Mouse (Mus musculus) megakaryocyte-erythroid progenitor cell, adult 5-6 weeks (primary cell): ENCODE measurements around the gene Gpr68. TPM values are rescaled to one million over a fixed set of nuclear protein-coding genes. Genes with fewer than 3 reads are reported as not detected.

ENCODE experiments used
- ATAC-seq: replicated peaks from 2 replicates; pipeline ENCODE4 v1.8.0; 2016; ENCODE audit warnings: mild to moderate bottlenecking, inconsistent platforms; ENCODE audit not compliant: severe bottlenecking, poor library complexity, low FRiP score, low TSS enrichment
- total RNA-seq, 2 experiments: library from RNA; stranded (forward) in 1 of 2; stranded (reverse) in 1 of 2; fragments of 200-1000, 215-1000 nt in 1 of 2; fragments of >200 nt in 1 of 2; fragmentation: Nextera tagmentation in 1 of 2; gene quantifications; 2 replicates each; pipeline ENCODE4 v1.2.3; 2014 to 2017

Gpr68 gene
- total RNA-seq, 2 experiments from 2014 or later: 0.42 to 0.83 TPM

DNA sequence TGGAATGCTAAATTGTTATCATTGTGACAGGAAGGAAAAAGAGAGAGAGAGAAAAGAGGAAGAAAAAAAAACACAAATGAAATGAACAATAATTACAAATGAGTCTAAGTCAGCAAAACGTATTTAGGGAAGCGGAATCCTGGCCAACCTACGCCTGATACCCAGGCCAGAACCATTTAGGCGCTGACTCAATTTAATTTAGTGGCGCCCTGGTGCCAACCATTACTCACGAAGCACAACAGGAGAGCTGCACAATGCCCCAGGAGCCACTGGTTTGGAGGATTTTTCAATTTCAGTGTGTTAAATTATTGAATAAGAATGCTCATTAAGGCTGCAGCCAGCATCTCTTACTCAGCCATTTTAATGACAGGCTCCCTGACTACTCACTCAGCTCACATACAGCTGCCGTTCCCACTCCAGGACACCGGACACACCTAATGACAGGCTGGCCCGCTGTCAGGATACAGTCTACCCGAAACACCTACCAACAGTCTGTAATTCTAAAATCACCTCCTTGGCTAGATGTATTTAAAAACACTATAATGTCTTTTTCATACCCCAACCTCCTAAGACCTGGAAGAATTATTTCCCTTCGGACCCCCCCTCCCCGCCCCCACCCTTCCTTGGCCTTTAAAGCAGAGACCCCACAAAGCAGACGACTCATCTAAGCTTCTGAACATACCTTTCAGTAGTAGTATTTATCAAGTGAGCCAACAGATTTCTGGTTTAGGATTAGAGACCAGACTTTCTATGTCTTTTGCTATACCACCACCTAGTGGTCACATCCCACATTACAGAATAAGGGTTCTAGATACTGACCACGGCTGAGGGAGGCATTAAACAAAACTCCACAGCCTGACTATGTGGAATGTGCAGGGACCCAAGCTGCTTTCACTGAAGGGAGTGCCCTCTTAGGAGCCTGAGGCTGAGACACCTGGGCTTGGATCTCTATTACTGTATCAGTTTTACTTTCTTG lies 17.9 kb upstream of the Gpr68 start:
- peak; percentile 71 for ATAC-seq

DNA sequence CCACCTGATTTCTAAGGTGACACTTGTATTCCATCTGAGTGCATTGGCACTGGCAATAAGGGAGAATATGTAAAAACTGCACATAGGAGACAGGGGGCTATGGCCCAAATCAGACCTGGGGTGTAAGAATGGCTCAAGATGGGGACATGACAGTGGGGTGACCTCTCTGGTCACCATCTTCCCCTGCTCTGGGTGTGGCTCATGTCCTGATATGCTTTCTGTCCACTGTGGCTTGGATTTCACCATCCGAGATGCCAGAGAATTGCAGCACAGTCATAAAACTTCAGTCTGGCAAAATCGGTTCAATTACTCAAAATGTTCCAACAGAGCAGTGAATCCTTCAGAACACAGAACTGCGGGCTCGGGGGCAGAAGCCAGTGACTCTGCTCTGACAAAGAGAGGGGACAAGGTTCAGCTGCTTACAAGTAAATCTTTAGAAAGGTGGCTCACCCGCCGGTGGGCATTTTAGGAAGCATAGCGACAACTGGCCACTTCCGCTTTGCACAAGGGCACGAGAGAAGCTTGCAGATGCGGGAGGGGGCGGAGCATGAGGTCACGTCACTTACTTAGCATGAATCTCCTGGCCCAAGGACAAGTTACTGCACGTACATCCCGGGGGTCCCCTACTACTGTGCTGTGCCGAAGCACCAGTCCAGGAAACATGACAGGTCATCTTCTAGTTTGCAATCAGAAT lies 16.8 kb upstream of the Gpr68 start:
- ATAC-seq: no peak

DNA sequence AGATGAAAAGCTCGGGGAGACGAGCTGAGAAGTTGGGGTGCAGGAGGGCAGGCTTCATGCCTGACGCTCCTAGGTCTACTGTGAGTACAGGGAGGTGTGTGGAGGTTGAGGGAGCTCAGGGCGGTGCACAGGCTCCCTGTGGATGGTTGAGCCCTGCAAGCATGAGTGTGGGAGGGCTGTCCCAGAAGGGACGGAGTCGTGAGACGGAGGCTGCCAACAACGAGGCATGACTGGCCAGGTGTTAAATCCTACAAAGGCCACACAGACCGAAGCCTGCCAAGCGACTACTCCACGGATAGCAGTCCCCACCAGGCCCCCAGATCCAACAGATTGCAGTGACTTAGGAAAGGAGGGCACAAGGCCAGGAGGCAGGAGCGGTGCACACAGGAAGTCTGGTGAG lies 2.7 kb upstream of the Gpr68 start:
- ATAC-seq: no peak

DNA sequence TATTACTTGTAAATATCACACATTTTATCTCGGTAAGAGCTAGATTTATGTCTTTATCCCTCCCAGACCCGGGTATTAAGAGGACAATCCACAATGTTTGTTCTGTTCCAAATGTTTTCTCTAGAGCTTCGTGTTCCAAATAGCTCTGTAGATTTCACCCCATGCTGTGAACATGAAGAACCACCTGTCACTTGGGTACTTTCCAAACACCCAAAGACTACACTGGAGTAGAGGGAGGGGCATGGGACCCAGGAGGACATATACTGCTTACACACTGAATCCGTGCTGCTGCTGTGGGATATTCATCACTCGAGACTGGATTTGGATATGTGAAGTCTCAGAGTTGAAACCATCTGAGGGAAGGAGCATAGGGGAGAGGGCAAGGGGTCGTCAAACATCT lies 1.8 kb upstream of the Gpr68 start:
- no peak for ATAC-seq

DNA sequence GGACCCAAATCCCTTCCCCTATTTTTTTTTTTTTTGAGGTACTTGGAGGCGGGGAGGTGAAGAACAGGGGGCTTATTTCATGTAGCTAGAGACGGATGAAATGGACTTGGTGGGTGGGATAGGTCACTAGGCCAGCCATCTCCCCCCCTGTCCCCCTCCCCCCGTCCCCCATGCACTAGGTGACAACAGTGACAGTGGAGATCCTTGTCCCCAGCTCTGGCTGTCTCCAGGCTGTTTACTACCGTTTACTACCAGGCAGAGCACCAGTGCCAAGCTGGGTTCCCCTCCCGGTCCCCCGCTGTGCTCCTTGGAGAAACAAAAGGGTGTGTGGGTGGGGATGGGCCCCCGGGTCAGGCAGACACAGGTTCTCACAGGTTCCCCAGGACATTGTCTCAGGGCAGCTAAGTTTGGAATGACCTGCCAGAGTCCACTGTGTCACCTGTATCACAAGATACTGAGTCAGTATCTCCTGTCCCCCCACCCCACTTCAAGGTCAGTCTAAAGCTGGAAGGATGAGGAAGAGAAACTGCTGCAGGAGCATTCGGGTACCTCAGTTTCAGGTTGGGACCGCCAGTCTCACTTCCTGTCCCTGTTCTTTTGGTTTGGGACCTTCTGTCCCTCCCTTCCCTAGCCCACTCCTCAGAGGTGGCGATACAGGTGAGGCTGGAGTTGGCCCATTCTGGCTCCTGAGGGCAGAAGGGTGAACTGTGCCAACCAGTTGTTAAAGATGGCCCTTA lies 468 bp upstream of the Gpr68 start:
- no peak for ATAC-seq

DNA sequence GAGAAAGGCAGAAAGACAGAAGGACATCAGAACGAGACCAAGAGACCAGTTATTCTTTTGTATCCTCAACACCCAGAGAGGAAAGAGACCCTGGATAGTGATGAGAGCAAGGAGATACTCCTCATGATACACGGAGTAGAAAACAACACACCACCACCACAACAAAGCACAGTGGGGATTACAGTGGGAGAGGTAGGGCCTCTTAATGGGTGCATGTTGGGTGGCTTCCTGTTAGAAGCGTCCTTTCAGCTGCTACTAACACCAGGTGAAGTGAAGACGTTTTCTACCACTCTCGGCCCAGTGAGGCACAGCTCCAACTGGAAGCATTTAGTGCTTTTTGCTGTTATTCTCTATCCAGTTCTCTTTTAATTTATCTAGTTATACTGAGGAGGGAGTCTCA lies 1.1 kb downstream of the Gpr68 start:
- no peak for ATAC-seq

DNA sequence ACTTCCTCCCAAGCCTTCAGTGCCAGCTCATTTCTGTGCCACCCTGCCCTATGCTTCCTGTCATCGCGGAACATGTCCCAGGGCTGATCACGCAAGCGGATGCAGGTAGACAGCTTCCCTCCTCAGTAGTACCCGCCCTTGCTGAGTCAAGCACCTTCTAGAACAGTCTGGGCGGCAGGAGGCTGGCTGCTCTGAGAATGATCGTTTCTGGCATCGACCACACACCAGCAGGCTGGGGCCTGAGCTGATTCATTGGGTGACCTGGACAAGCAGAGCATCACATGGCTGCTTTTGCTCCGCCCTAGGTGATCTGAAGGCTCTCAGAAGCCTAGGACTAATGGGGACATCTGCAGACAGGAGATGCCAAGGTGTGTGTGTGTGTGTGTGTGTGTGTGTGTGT lies 4.2 kb downstream of the Gpr68 start:
- ATAC-seq: no peak

DNA sequence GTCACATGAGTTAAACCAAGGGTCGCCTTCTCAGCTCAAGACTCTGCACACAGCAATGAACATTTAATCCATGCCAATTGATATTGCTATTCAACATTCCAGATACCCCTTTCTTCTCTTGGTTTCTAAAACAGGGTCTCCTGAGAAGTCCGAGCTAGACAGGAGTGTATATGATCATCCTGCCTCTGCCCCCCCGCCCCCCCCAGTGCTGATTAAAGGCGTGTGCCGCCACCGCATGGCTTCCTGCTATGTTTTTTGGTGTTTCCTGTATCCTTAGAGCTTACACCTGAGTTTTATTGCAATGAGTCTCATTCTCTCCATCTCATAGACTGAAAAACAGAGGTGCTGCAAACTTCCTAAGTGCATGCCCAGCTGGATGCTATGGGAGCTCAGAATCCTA lies 6.6 kb downstream of the Gpr68 start:
- no peak for ATAC-seq

DNA sequence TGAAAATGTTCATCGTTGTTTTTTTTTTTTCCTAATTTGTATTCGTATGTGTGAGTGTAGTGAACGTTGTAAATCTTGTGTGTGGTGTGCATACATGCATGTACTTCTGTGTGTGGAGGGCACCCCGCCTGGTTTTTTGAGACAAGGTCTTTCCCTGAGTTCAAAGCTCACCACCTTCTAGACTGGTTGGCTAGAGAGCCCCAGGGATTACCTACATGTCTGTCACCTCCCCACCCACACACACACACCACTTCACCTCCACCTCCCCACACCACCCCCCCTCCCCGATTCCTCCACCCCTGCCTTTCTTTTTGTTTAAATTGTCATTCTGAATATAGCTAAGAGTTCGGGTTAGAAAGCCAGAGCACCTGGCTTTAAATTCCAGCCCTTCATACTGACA lies 7.1 kb downstream of the Gpr68 start:
- ATAC-seq: no peak

DNA sequence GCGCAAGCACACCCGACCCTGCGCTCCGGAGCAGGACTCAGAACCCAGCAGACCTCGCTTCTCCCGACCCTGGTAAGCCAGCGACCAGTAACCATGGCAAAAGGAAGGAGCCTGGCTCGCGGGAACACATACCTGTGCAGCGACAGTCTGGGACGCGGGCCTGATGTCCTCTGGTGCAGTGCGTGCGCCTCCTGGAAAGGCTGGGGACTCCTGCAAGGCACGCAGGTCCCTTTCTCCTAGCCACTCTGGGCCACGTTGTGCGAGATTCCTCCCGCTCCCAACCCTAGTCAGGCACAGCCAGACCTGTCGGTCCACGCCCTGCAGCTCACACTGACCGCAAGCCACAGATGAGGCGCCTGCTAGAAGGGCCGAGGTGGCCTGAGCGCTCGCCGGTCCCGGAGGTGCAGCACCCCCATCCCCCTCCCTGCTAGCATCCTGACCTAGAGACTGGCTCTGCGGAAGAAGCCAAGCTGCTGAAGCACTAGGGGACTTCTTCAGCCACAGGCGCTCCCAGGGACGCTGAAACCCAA lies 8.8 kb downstream of the Gpr68 start:
- peak; percentile 39; the same call in 1 of the 2 replicates for ATAC-seq

DNA sequence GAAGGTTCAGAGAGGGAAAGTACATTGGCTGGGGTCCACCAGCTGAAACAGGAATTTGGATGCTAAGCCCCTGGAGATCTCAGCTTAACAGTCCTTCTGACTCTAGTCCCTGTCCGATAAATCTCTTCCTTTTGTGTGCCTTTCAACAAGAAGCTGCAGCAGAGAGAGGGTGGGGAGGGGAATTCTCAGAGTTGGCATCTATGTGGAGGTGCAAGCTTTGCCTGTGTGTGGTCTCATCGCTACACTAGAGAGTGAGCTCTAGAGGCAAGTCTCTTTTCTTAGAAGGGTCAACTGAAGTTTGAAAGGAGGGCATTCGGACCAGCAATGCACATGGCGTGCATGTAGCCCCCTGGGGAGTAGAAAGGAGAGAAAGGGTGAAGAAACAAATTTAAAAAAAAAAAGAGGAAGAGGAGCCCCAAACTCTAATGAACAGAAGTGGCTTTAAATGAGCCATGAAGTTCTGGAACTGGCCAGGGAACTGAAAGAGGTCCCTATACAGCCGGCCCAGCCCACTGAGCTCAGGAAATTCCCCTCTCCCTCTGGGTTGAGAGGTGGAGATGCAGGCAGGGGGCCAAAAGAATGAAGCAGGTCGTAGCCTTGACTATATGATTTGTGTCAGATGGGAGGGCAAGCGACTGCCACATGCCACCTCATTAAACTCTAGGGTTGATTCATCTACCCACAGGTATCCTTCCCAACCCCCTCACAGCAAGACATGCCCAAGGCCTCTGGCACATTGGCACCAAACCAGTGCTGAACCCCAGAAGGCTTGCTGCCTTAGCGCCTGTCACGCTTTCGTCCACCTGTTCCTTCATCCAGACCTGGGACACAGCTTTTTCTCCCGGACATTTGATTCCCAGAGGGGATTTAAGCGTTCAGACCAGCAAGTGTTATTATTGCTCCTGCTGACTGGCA lies 10.0 kb downstream of the Gpr68 start:
- ATAC-seq: no peak

DNA sequence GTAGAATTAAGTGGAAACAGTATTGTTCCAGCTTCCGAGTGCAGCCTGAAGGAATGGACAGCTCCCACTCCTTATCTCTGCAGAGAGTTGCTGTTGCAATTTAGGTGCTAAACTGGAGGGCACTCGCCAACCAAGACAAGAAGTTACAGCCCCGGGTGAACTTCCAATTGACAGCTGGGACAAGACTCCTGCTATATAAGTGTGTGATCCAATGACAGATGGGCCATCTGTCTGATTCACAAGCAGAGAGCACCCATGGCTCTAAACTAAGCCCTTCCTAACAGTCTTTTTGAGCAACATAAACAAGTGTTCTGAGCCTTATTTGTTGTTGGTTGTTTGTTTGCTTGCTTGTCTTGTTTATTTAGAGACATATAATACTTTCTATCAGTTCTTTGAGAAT lies 11.3 kb downstream of the Gpr68 start:
- no peak for ATAC-seq

DNA sequence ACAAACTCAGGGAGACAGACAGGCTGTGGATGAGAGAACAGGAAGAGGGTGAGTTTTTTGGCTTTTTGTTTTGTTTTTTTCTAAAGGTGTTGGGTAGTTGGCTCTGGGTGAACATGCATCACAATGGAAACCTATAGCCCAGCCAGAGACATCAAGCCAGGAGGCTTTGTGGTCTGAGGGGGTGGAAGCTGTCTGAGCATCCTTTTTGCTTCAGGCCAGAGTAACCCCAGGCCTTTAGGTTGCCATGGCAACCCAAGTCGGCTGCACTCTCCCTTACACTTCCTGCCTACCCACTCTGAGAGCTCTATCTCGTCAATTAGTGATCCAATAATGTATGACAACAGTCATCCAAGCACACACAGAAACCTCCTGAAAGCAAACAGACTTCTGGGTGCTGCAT lies 12.5 kb downstream of the Gpr68 start:
- ATAC-seq: no peak

DNA sequence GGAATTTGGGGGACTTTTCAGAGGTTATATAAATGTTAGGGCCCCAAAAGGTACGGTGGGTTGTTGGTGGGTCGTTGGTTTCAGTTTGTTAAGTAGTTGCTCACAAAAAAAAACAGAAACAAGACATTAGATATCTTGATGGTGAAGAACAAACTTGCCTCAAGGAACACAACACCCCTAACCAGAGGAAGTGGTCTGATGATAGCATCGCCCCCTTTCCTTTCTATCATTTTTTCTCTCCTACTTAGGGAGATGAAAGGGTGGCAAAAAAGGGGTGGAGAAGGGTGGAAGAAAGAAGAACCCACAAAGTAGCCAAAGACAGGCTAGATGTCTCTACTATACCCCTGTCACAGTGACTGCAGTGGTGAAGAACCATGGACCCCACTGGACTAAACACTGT lies 17.4 kb downstream of the Gpr68 start:
- ATAC-seq: no peak

DNA sequence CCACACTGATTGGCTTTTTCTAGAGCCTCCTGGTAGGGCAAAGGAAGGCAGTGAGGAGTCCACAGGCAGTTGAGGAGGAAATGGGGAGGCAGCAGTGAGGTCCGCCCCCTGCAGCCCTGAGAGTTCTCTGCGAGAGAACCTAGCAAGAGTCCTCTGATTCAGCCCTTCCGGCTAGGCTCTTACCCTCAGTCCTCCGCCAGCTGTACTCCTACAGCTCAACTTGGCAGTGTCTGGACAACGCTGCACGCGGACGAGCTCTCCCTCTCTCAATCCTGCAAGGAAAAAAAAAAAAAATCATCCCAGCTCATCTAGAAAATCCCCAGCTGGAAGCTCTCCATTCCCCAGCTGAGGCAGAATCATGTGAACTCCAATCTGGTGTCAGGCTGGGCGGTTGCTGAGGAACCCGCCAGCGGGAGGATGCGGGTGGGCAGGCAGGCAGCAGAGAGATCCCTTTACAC lies 20.2 kb downstream of the Gpr68 start:
- no peak; the same call in 1 of the 2 replicates for ATAC-seq

DNA sequence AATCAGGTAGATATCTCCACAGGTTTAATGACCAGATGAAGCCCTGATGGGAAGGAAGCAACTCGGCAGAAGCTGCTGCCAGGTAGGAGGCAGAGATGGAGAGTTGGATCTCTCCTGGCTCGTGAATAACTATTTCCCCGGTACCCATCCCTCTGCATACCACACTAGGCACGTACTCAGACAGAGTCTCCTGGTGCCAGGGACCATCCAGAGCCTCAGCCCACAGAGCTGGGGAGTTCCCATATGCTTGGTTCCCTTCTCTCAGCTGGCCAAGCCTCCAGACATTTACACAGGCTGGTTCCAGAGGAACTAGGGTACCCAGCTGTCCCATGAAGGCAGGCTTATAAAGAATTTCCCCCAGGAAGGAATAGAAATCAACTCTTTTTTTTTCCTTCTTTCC lies 21.1 kb downstream of the Gpr68 start:
- ATAC-seq: no peak

DNA sequence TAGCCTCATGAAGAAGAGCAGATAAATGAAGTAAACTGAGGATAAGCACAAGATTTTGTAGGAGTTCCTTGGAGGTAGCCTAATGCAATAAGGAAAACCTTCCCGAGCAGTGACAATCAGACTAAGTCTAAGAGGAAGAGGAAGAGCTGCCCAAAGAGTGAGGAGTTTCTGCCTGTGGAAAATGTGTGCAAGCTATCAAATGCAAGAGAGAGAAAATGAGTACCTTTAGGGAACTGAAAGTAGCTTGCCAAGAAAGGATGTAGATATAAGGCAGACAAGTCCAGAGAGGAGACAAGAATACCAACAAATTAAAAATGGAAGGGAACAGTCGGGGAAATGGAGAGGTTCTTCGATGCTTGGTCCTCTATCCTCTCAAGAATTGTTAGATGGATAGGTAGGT lies 22.4 kb downstream of the Gpr68 start:
- ATAC-seq: no peak

DNA sequence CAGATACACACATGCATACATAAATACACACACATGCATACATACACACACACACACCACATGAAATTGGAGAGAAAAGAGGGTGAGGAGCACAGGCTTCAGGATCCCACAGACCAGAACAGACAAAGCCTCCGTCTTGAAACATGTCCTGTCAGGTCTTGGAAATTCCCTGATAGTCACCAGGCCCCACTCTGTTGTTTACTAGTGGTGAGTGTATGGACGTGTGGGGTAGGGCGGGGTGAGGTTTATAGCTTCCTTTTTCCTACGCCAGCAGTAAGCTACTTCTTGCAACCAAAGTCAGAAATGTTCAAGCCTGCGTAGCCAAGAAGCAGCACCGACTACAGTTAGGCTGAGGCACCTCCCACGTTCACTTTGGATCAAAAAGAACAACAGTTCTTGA lies 24.8 kb downstream of the Gpr68 start:
- ATAC-seq: no peak

DNA sequence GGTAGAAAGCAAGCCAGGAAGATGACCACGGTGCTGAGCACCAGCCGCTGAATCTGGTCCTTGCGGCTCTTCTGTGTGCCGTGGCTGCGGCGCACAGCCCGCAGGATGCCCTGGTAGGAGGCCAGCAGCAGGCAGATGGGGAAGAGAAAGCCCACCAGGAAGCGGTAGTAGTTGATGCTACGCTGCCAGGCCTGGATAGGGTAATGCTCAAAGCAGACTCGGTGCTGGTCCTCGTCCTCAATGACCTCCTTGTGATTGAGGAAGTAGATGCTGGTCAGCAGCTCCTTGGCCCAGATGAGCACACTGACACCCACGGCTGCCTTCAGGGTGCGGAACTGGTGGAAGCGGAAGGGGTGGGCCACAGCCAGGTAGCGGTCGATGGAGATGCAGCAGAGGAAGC lies 29.4 kb downstream of the Gpr68 start:
- no peak for ATAC-seq
